Mouse (Mus musculus) lung, postnatal 0 days (tissue): ENCODE data around the gene Ddx56. TPM values are rescaled to one million over a fixed set of nuclear protein-coding genes. Genes with fewer than 3 reads are reported as not detected.

ENCODE experiments used
- ATAC-seq: fragments of 200-750 bp; cut with Nextera tagmentation; 2 replicates; pipeline ENCODE4 v1.8.0; 2017; ENCODE audit warnings: moderate library complexity
- DNase-seq: peaks from one replicate; pipeline ENCODE4 v3.0.0-alpha.2; 2016; ENCODE audit warnings: low spot score
- H3K27ac ChIP-seq: fragments of 300-500 bp; sonication (generic); 2 replicates; pipeline ENCODE4 v1.5.1; 2014; ENCODE audit warnings: antibody characterized with exemption, mild to moderate bottlenecking, low read length, mixed read lengths
- H3K27me3 ChIP-seq: fragments of 300-500 bp; sonication (generic); replicated peaks from 2 replicates; pipeline ENCODE4 v1.6.1; 2014; ENCODE audit warnings: low read length, mixed read lengths; ENCODE audit not compliant: insufficient read depth
- H3K36me3 ChIP-seq: fragments of 300-500 bp; sonication (generic); 2 replicates; pipeline ENCODE4 v1.6.1; 2014; ENCODE audit warnings: low read length, mixed read lengths; ENCODE audit not compliant: insufficient read depth
- H3K4me1 ChIP-seq: fragments of 300-500 bp; sonication (generic); 2 replicates; pipeline ENCODE4 v1.6.1; 2014; ENCODE audit warnings: antibody characterized with exemption, low read depth, low read length, mixed read lengths; ENCODE audit not compliant: insufficient read depth
- H3K4me2 ChIP-seq: fragments of 300-500 bp; sonication (generic); replicated peaks from 2 replicates; pipeline ENCODE4 v1.6.1; 2014; ENCODE audit warnings: low read depth, mild to moderate bottlenecking, low read length, moderate library complexity, mixed read lengths
- H3K4me3 ChIP-seq: fragments of 300-500 bp; sonication (generic); 2 replicates; pipeline ENCODE4 v1.5.1; 2014; ENCODE audit warnings: low read depth, low read length
- H3K9ac ChIP-seq: fragments of 300-500 bp; sonication (generic); replicated peaks from 2 replicates; pipeline ENCODE4 v1.6.1; 2014; ENCODE audit warnings: low read depth, mild to moderate bottlenecking
- H3K9me3 ChIP-seq: fragments of 300-500 bp; sonication (generic); 2 replicates; pipeline ENCODE4 v1.6.1; 2016; ENCODE audit warnings: low read length, mixed read lengths
- CTCF ChIP-seq: IDR thresholded peaks from 2 replicates; pipeline ENCODE4 v1.5.1; 2016; ENCODE audit warnings: antibody characterized with exemption, mild to moderate bottlenecking
- EP300 ChIP-seq: IDR thresholded peaks from 2 replicates; pipeline ENCODE4 v1.6.1; 2016; ENCODE audit warnings: antibody characterized with exemption, mild to moderate bottlenecking, control low read depth
- whole genome bisulfite sequencing: fragments of 180-500 bp; shearing (Covaris S2); extraction: QIAGEN DNeasy Blood & Tissue Kit; methylation state at CpG from one replicate; pipeline ENCODE4 v1.1.7; 2014; 5-methylcytosine and 5-hydroxymethylcytosine counted together
- polyA plus RNA-seq: library from polyadenylated mRNA; unstranded; fragments of >200 nt; fragmentation: Nextera tagmentation; extraction: Ambion mirVana; gene quantifications from 2 replicates; pipeline ENCODE4 v1.2.1, GENCODE M21; 2015

The Ddx56 gene
- polyA plus RNA-seq, 1 experiment from 2014 or later = 41.9 TPM

- H3K9me3 ChIP-seq = no peaks in the 10 kb centered on the region
- H3K36me3 ChIP-seq = no peaks in the 10 kb centered on the region
- H3K4me1 ChIP-seq = no peaks in the 10 kb centered on the region
- no peak for DNase-seq
- ATAC-seq = no peak
- no peak overlapping the region for H3K27ac ChIP-seq
- no peaks in the 10 kb centered on the region for H3K27me3 ChIP-seq
- no peak overlapping the region for H3K4me3 ChIP-seq
- 83% methylated on average over 4 of the region's 4 CpGs for WGBS
- H3K4me2 ChIP-seq = no peak overlapping the region
- no peak overlapping the region for H3K9ac ChIP-seq
- TF ChIP-seq EP300 = no peak
- no peak for TF ChIP-seq CTCF
These were observed 14.7 kb downstream of the Ddx56 start for GRCm38 (mm10) chr11:6252824-6253223.

- TF ChIP-seq EP300 (no peak), CTCF (no peak)
- DNase-seq = no peak
- Histone ChIP-seq H3K27ac (no peak overlapping the region), H3K4me2 (no peak overlapping the region), H3K27me3 (no peaks in the 10 kb centered on the region), H3K4me3 (no peak overlapping the region), H3K9me3 (no peaks in the 10 kb centered on the region), H3K4me1 (no peaks in the 10 kb centered on the region), H3K36me3 (no peaks in the 10 kb centered on the region), H3K9ac (no peak overlapping the region)
- 83% methylated on average over 5 of the region's 5 CpGs for WGBS
- ATAC-seq = no peak
These were observed 15.3 kb downstream of the Ddx56 start for GRCm38 (mm10) chr11:6252248-6252647.

- TF ChIP-seq CTCF = no peak
- TF ChIP-seq EP300 = no peak
- H3K4me2 ChIP-seq = no peak overlapping the region
- 53% methylated on average over 19 of the region's 19 CpGs for WGBS
- ATAC-seq (no peak), DNase-seq (no peak)
- H3K4me3 ChIP-seq = no peak overlapping the region
- no peaks in the 10 kb centered on the region for H3K9me3 ChIP-seq
- no peak overlapping the region for H3K9ac ChIP-seq
- H3K36me3 ChIP-seq = no peaks in the 10 kb centered on the region
- no peaks in the 10 kb centered on the region for H3K27me3 ChIP-seq
- H3K4me1 ChIP-seq = no peaks in the 10 kb centered on the region
- no peak overlapping the region for H3K27ac ChIP-seq
These were observed 22.9 kb downstream of the Ddx56 start for GRCm38 (mm10) chr11:6244707-6245106.

- no peak for ATAC-seq
- no peaks in the 10 kb centered on the region for H3K27me3 ChIP-seq
- no peak overlapping the region for H3K4me2 ChIP-seq
- H3K9ac ChIP-seq = no peak overlapping the region
- no peaks in the 10 kb centered on the region for H3K4me1 ChIP-seq
- no peak overlapping the region for H3K27ac ChIP-seq
- DNase-seq = no peak
- H3K36me3 ChIP-seq = no peaks in the 10 kb centered on the region
- WGBS = 78% methylated on average over 4 of the region's 4 CpGs
- TF ChIP-seq EP300 (no peak), CTCF (no peak)
- H3K9me3 ChIP-seq = no peaks in the 10 kb centered on the region
- no peak overlapping the region for H3K4me3 ChIP-seq
These were observed 34.5 kb downstream of the Ddx56 start for GRCm38 (mm10) chr11:6233025-6233424.

- TF ChIP-seq EP300 = no peak
- TF ChIP-seq CTCF = no peak
- no peaks in the 10 kb centered on the region for H3K4me1 ChIP-seq
- 64% methylated on average over 7 of the region's 7 CpGs for WGBS
- no peak within 1 kb of the TSS for H3K4me2 ChIP-seq
- H3K4me3 ChIP-seq = no peak within 1 kb of the TSS
- DNase-seq = no peak
- no peak for ATAC-seq
- no peak within 1 kb of the TSS for H3K9ac ChIP-seq
- no peaks in the 10 kb centered on the region for H3K9me3 ChIP-seq
- H3K36me3 ChIP-seq = no peaks in the 10 kb centered on the region
- no peaks in the 10 kb centered on the region for H3K27me3 ChIP-seq
- no peak within 1 kb of the TSS for H3K27ac ChIP-seq
These were observed 37.6 kb downstream of the Ddx56 start, which contains the start of gene Npc1l1 for GRCm38 (mm10) chr11:6230012-6230411. Npc1l1 (minus strand) TSS chr11:6230143.

GRCm38 (mm10) chr11:6224541-6225229 is 42.9 kb downstream of the Ddx56 start:
- H3K9me3 ChIP-seq = no peaks in the 10 kb centered on the region
- WGBS = 65% methylated on average over 14 of the region's 14 CpGs
- H3K36me3 ChIP-seq = no peaks in the 10 kb centered on the region
- H3K27me3 ChIP-seq = no peaks in the 10 kb centered on the region
- no peaks in the 10 kb centered on the region for H3K4me1 ChIP-seq
- H3K4me2 ChIP-seq = no peak overlapping the region
- no peak overlapping the region for H3K9ac ChIP-seq
- no peak for DNase-seq
- no peak for ATAC-seq
- TF ChIP-seq EP300 (no peak), CTCF (no peak)
- no peak overlapping the region for H3K27ac ChIP-seq
- H3K4me3 ChIP-seq = no peak overlapping the region
